8 mouse cellular contexts compared by ENCODE assay signal in genomic region chr13:55727839-55728238, GRCm38 (mm10). TPM values are rescaled to one million over a fixed set of nuclear protein-coding genes. Genes with fewer than 3 reads are reported as not detected.
DNase-seq lines count a peak whose midpoint lies in the region; ATAC-seq and TF ChIP-seq lines count a peak whose summit lies in the region.

No protein-coding gene starts in this region.

- H3K4me2 ChIP-seq in heart, embryonic 16.5 days (ENCODE audit: low read depth, low read length): peak overlapping the region; percentile 72
- H3K4me2 ChIP-seq in liver, embryonic 15.5 days: peak overlapping the region; percentile 96
- peak overlapping the region; percentile 60 for H3K4me2 ChIP-seq in neural tube, embryonic 11.5 days (ENCODE audit: low read depth)
- peak overlapping the region; percentile 73 for H3K4me2 ChIP-seq in stomach, embryonic 15.5 days

- peaks cover 22% of the 10 kb centered on the region for H3K4me1 ChIP-seq in E14TG2a.4 (replicated peaks; ENCODE audit: low read depth, low read length)
- 0 out of 2 replicates have a peak, but pooled peaks cover 8% of the 10 kb centered on the region for H3K4me1 ChIP-seq in forebrain, embryonic 10.5 days
- no peaks in the 10 kb centered on the region for H3K4me1 ChIP-seq in heart, embryonic 16.5 days (ENCODE audit: control insufficient read depth, insufficient read depth, low read length)
- peaks cover 16% of the 10 kb centered on the region for H3K4me1 ChIP-seq in liver, embryonic 15.5 days (replicated peaks)
- no peaks in the 10 kb centered on the region for H3K4me1 ChIP-seq in neural tube, embryonic 11.5 days (ENCODE audit: control insufficient read depth, insufficient read depth, low read length)
- no peaks in the 10 kb centered on the region for H3K4me1 ChIP-seq in stomach, embryonic 15.5 days

- peak overlapping the region; percentile 84 for H3K9ac ChIP-seq in heart, embryonic 16.5 days (ENCODE audit: low read length)
- peak overlapping the region; percentile 79 for H3K9ac ChIP-seq in liver, embryonic 15.5 days
- peak overlapping the region; percentile 81 for H3K9ac ChIP-seq in neural tube, embryonic 11.5 days (ENCODE audit: low read length)
- peak overlapping the region; percentile 73 for H3K9ac ChIP-seq in stomach, embryonic 15.5 days

- peak overlapping the region; percentile 96 for H3K27ac ChIP-seq in forebrain, embryonic 10.5 days
- H3K27ac ChIP-seq in heart, embryonic 16.5 days (ENCODE audit: low read length): peak overlapping the region; percentile 97
- peak overlapping the region; percentile 98 for H3K27ac ChIP-seq in liver, embryonic 15.5 days (replicated peaks)
- no peak overlapping the region for H3K27ac ChIP-seq in neural tube, embryonic 11.5 days (ENCODE audit: low read depth, low read length)
- peak overlapping the region; percentile 99 for H3K27ac ChIP-seq in stomach, embryonic 15.5 days

- ATAC-seq in heart, embryonic 16.5 days (replicated peaks; ENCODE audit: extremely low read depth, insufficient read depth, low FRiP score): peak; percentile 86
- ATAC-seq in liver, embryonic 15.5 days (ENCODE audit: insufficient read depth): peak; percentile 67
- peak; percentile 58; the same call in 1 of the 2 replicates for ATAC-seq in neural tube, embryonic 11.5 days (ENCODE audit: insufficient read depth, low FRiP score, low TSS enrichment)
- ATAC-seq in stomach, embryonic 15.5 days (ENCODE audit: insufficient read depth, low FRiP score, low read depth): peak; percentile 76

- peak overlapping the region; percentile 87 for H3K4me3 ChIP-seq in E14TG2a.4 (replicated peaks; ENCODE audit: low read length)
- peak overlapping the region; percentile 73 for H3K4me3 ChIP-seq in forebrain, embryonic 10.5 days
- H3K4me3 ChIP-seq in heart, embryonic 16.5 days (ENCODE audit: low read length): peak overlapping the region; percentile 66
- H3K4me3 ChIP-seq in liver, embryonic 15.5 days (replicated peaks): peak overlapping the region; percentile 74
- peak overlapping the region; percentile 51 for H3K4me3 ChIP-seq in neural tube, embryonic 11.5 days (ENCODE audit: low read depth, low read length)
- peak overlapping the region; percentile 68 for H3K4me3 ChIP-seq in stomach, embryonic 15.5 days (replicated peaks)

- no peaks in the 10 kb centered on the region for H3K27me3 ChIP-seq in E14TG2a.4 (ENCODE audit: insufficient read depth, low read length)
- H3K27me3 ChIP-seq in forebrain, embryonic 10.5 days (ENCODE audit: poor library complexity, severe bottlenecking): no peaks in the 10 kb centered on the region
- H3K27me3 ChIP-seq in heart, embryonic 16.5 days (ENCODE audit: control insufficient read depth, insufficient read depth, low read length): no peaks in the 10 kb centered on the region
- H3K27me3 ChIP-seq in liver, embryonic 15.5 days: no peaks in the 10 kb centered on the region
- H3K27me3 ChIP-seq in neural tube, embryonic 11.5 days (ENCODE audit: control insufficient read depth, insufficient read depth, low read length): no peaks in the 10 kb centered on the region
- no peaks in the 10 kb centered on the region for H3K27me3 ChIP-seq in stomach, embryonic 15.5 days (replicated peaks)

- TF ChIP-seq CTCF in E14TG2a.4 (conservative IDR thresholded peaks at IDR 0.05; ENCODE audit: low read length): peak; percentile 32

- no peaks in the 10 kb centered on the region for H3K9me3 ChIP-seq in E14TG2a.4 (ENCODE audit: low read length)
- no peaks in the 10 kb centered on the region for H3K9me3 ChIP-seq in forebrain, embryonic 10.5 days
- no peaks in the 10 kb centered on the region for H3K9me3 ChIP-seq in heart, embryonic 16.5 days (replicated peaks; ENCODE audit: control insufficient read depth, low read length)
- H3K9me3 ChIP-seq in liver, embryonic 15.5 days (replicated peaks): no peaks in the 10 kb centered on the region
- no peaks in the 10 kb centered on the region for H3K9me3 ChIP-seq in neural tube, embryonic 11.5 days (ENCODE audit: control insufficient read depth, low read length)
- H3K9me3 ChIP-seq in stomach, embryonic 15.5 days: no peaks in the 10 kb centered on the region

- peak; percentile 71 for DNase-seq in c-Kit-positive CD71-negative TER-119-negative erythroid progenitor cells, embryonic 14.5 days (ENCODE audit: low read depth)
- DNase-seq in forebrain, embryonic 10.5 days (ENCODE audit: extremely low spot score, low spot score): peak; percentile 75
- peak; percentile 81 for DNase-seq in kidney, postnatal 14 days
- DNase-seq in neural tube, embryonic 11.5 days (ENCODE audit: low spot score): peak; percentile 74

- H3K36me3 ChIP-seq in E14TG2a.4 (ENCODE audit: insufficient read depth, low read length): peaks cover 18% of the 10 kb centered on the region
- peaks cover 31% of the 10 kb centered on the region for H3K36me3 ChIP-seq in forebrain, embryonic 10.5 days (replicated peaks)
- H3K36me3 ChIP-seq in heart, embryonic 16.5 days (ENCODE audit: control insufficient read depth, insufficient read depth): peaks cover 12% of the 10 kb centered on the region
- 0 out of 2 replicates have a peak, but pooled peaks cover 3% of the 10 kb centered on the region for H3K36me3 ChIP-seq in liver, embryonic 15.5 days (replicated peaks)
- H3K36me3 ChIP-seq in neural tube, embryonic 11.5 days (ENCODE audit: control insufficient read depth, insufficient read depth, low read length): no peaks in the 10 kb centered on the region
- H3K36me3 ChIP-seq in stomach, embryonic 15.5 days: peaks cover 8% of the 10 kb centered on the region; the same call in 1 of the 2 replicates

- 7% methylated on average over 19 of the region's 19 CpGs for WGBS in forebrain, embryonic 10.5 days
- WGBS in heart, embryonic 16.5 days: 3% methylated on average over 19 of the region's 19 CpGs
- 2% methylated on average over 19 of the region's 19 CpGs for WGBS in liver, embryonic 15.5 days (ENCODE audit: insufficient replicate concordance)
- WGBS in neural tube, embryonic 11.5 days: 5% methylated on average over 19 of the region's 19 CpGs
- 3% methylated on average over 19 of the region's 19 CpGs for WGBS in stomach, embryonic 15.5 days

RNA-seq across cellular contexts. Expression of gene Pcbd2, which starts 0.7 kb away (rescaled TPM):
- 33.9 and 36.4 TPM in 2 replicates for polyA plus RNA-seq in forebrain, embryonic 10.5 days (2016; fragmentation: Nextera tagmentation; extraction: Ambion mirVana)
- polyA plus RNA-seq in heart, embryonic 16.5 days (2015; fragmentation: Nextera tagmentation; extraction: Ambion mirVana): 49.9 and 66.0 TPM in 2 replicates
- polyA plus RNA-seq in liver, embryonic 15.5 days (2015; fragmentation: Nextera tagmentation; extraction: Ambion mirVana): 32.0 and 32.4 TPM in 2 replicates
- 25.6 and 28.6 TPM in 2 replicates for polyA plus RNA-seq in neural tube, embryonic 11.5 days (2014; fragmentation: Nextera tagmentation; extraction: Ambion mirVana)
- polyA plus RNA-seq in stomach, embryonic 15.5 days (2015; fragmentation: Nextera tagmentation; extraction: Ambion mirVana): 73.4 and 80.9 TPM in 2 replicates

RNA-seq across cellular contexts. Expression of gene Txndc15, which starts 13.4 kb away (rescaled TPM):
- 67.1 and 69.5 TPM in 2 replicates for polyA plus RNA-seq in forebrain, embryonic 10.5 days (2016; fragmentation: Nextera tagmentation; extraction: Ambion mirVana)
- 65.6 and 73.4 TPM in 2 replicates for polyA plus RNA-seq in heart, embryonic 16.5 days (2015; fragmentation: Nextera tagmentation; extraction: Ambion mirVana)
- 28.9 and 31.0 TPM in 2 replicates for polyA plus RNA-seq in liver, embryonic 15.5 days (2015; fragmentation: Nextera tagmentation; extraction: Ambion mirVana)
- polyA plus RNA-seq in neural tube, embryonic 11.5 days (2014; fragmentation: Nextera tagmentation; extraction: Ambion mirVana): 98.0 and 104 TPM in 2 replicates
- polyA plus RNA-seq in stomach, embryonic 15.5 days (2015; fragmentation: Nextera tagmentation; extraction: Ambion mirVana): 77.0 and 77.6 TPM in 2 replicates

RNA-seq across cellular contexts. Expression of gene B230219D22Rik, which starts 34.9 kb away (rescaled TPM):
- 46.7 and 48.7 TPM in 2 replicates for polyA plus RNA-seq in forebrain, embryonic 10.5 days (2016; fragmentation: Nextera tagmentation; extraction: Ambion mirVana)
- 49.3 and 51.4 TPM in 2 replicates for polyA plus RNA-seq in heart, embryonic 16.5 days (2015; fragmentation: Nextera tagmentation; extraction: Ambion mirVana)
- 10.7 and 11.3 TPM in 2 replicates for polyA plus RNA-seq in liver, embryonic 15.5 days (2015; fragmentation: Nextera tagmentation; extraction: Ambion mirVana)
- 73.8 and 77.8 TPM in 2 replicates for polyA plus RNA-seq in neural tube, embryonic 11.5 days (2014; fragmentation: Nextera tagmentation; extraction: Ambion mirVana)
- polyA plus RNA-seq in stomach, embryonic 15.5 days (2015; fragmentation: Nextera tagmentation; extraction: Ambion mirVana): 56.8 and 57.5 TPM in 2 replicates

RNA-seq across cellular contexts. Expression of gene Catsper3, which starts 56.5 kb away (rescaled TPM):
- polyA plus RNA-seq in forebrain, embryonic 10.5 days (2016; fragmentation: Nextera tagmentation; extraction: Ambion mirVana): 0.11 TPM in 2 replicates
- 0.11 TPM in 1 of 2 replicates, not detected in the other for polyA plus RNA-seq in heart, embryonic 16.5 days (2015; fragmentation: Nextera tagmentation; extraction: Ambion mirVana)
- polyA plus RNA-seq in liver, embryonic 15.5 days (2015; fragmentation: Nextera tagmentation; extraction: Ambion mirVana): not detected in 2 replicates
- polyA plus RNA-seq in neural tube, embryonic 11.5 days (2014; fragmentation: Nextera tagmentation; extraction: Ambion mirVana): not detected in 2 replicates
- polyA plus RNA-seq in stomach, embryonic 15.5 days (2015; fragmentation: Nextera tagmentation; extraction: Ambion mirVana): 0.10 TPM in 1 of 2 replicates, not detected in the other
